Mouse (Mus musculus) heart, adult 9 months (tissue): ENCODE measurements around the gene Tomm7.
A peak's percentile ranks its signal among the peaks of the same experiment; 100 is the strongest.
"Not testable (repeated sequence)": the region's sequence is repeated elsewhere in the genome, so short reads cannot be mapped to it uniquely, and the experiment has no call there.

ENCODE experiments used
- DNase-seq, 2 experiments: peaks; one replicate each; pipeline ENCODE4 v3.0.0; 2022; ENCODE audit warnings: low spot score in 2 of 2

Tomm7 gene

GRCm38 (mm10) chr5:23843674-23844530, at the start of gene Tomm7:
Gene Tomm7 (minus strand): TSS chr5:23844161.
- DNase-seq, result peak; percentile 97

- DNase-seq, result no peak
These were observed 49.3 kb upstream of the Tomm7 start for GRCm38 (mm10) chr5:23893156-23893863.

- peak; percentile 31 to 64 for DNase-seq
These were observed 46.8 kb upstream of the Tomm7 start for GRCm38 (mm10) chr5:23890734-23891133.

- DNase-seq, result no peak
These were observed 45.5 kb upstream of the Tomm7 start for GRCm38 (mm10) chr5:23889461-23889860.

- peak; percentile 15 to 43 for DNase-seq
These were observed 43.1 kb upstream of the Tomm7 start for GRCm38 (mm10) chr5:23887111-23887510.

GRCm38 (mm10) chr5:23874457-23874856, 30.5 kb upstream of the Tomm7 start:
- peak; percentile 37 to 57 for DNase-seq

DNA sequence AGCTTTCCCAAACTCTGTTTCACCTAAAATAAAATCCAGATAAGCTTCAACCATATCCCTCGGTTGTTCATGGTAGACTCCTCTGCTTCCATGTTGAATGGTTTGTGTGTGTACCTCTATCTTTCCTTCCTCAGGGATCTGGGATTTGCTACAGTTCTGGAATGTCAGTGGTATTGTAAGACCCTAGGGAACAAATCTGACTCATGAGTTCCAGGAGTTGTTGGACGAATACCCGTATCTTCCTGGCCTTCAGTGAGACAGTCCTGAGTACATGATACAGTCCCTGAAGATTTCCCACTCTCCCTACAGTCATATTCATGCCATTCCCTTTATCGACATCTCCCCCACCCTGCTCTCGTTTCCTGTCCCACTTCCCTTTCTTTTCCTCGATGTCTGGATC, 28.6 kb upstream of the Tomm7 start:
- no peak for DNase-seq

DNA sequence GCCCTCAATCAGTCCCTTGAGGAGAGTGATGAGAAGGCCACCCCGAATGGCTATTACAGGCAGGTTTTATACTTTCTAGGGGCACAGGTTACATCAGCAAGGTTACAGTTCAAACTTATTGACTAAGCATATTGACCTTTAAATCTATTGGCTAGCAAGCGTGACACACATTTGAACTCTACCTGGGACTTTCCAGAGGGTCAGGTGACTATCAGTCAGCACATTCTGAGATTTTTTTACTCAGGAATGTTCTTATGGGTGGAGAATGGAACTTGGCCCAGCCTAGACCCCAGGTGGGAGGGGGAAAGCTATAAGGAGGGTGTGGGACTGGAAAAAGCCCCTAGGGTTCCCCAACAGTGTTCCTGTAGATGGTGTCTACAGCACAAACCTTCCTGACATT, 27.4 kb upstream of the Tomm7 start:
- not testable (repeated sequence) for DNase-seq

- no peak for DNase-seq
These were observed 22.0 kb upstream of the Tomm7 start for GRCm38 (mm10) chr5:23865941-23866340.

GRCm38 (mm10) chr5:23864054-23864965, 20.3 kb upstream of the Tomm7 start:
- no peak for DNase-seq

DNA sequence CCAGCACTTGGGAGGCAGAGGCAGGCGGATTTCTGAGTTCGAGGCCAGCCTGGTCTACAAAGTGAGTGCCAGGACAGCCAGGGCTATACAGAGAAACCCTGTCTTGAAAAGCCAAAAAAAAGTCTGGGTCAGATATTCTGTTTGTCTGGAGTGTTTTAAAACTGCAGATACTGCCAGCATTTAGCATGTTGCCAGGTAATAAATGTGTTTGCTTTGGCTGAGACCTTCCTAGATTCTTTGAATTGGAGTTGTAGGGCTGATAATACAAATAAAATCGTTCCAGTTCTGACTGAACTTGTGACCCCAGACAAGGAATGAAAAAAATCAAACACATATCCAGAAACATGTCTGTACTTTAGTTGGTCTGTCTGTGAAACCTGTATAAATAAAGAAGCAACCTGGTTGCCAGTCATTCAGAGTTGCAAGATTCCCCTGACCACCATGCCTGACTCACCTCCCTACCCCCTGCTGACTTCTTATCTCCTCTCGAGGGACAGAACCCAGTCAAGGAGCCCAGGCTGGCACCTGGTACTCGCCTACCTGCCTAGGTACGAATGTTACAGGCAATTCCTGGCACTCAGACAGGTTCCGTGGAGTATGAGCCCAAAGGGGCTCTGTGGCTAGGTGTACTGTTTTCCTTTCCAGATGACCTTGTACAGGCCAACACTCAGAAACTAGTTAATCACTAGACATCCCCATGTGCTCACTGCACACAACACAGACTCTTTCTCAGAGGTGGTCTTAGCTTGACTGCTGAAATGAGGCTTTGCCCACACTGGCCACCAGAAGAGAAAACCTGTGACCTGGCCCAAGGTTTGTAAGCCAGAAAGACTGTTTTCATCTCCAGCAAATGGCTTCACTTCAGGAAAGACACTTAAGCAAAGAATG, 19.4 kb upstream of the Tomm7 start:
- peak in 1 of 2 experiments; percentile 23 for DNase-seq

- peak; percentile 58 to 74 for DNase-seq
These were observed 18.3 kb upstream of the Tomm7 start for GRCm38 (mm10) chr5:23862291-23862690.

DNA sequence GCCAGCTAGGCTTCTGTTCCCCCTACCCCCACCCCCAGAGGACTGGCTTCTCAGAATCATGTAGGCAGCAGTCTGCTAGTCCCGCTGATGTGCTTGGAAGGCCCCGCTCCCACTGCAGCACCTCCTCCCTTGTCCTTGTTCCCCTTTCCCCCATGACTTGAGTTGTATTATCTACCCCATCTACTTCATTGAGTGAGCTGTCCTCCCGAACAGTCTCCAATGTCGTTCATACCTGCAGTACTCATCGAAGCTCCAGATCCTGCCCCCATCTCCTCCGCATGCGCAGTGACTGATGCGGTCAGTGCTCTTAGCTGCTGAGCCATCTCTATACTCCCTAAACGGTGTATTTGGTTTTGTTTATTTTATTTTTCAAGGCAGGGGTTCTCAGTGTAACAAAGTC, 17.8 kb upstream of the Tomm7 start:
- no peak for DNase-seq

- no peak for DNase-seq
These were observed 15.9 kb upstream of the Tomm7 start for GRCm38 (mm10) chr5:23859896-23860295.

DNA sequence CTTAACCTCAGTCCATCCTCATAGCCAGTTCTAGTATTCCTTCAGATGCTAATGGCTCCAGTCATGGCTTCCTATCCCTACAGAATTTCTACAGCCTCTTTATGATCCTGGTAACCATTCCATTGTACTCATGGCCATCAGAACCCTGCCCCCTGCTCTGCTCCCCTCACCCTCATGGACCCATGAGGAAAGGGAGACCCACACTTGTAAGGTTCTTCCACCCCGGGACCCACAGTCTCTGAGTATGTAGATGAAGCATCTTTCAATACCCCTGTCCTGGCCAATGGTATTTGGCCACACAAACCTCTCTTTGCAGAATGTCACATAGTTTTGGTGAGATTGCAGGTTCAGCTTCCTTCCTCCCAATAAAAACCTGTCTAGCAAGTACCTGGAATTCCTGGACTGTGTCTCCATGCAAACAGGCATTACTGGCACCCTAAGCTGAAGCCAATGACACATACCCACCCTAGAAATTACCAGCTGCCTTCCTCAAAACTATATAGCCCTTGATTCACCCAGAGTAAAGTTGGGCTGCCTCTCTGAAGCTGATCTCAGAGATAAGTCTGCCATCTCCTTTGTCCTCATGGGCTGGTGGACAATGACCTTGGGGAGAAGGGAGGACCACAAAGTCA, 15.2 kb upstream of the Tomm7 start:
- DNase-seq, result no peak

GRCm38 (mm10) chr5:23858643-23859042, 14.7 kb upstream of the Tomm7 start:
- DNase-seq, result no peak

- DNase-seq, result no peak
These were observed 14.0 kb upstream of the Tomm7 start for GRCm38 (mm10) chr5:23858001-23858400.

GRCm38 (mm10) chr5:23857189-23857588, 13.2 kb upstream of the Tomm7 start:
- no peak for DNase-seq

DNA sequence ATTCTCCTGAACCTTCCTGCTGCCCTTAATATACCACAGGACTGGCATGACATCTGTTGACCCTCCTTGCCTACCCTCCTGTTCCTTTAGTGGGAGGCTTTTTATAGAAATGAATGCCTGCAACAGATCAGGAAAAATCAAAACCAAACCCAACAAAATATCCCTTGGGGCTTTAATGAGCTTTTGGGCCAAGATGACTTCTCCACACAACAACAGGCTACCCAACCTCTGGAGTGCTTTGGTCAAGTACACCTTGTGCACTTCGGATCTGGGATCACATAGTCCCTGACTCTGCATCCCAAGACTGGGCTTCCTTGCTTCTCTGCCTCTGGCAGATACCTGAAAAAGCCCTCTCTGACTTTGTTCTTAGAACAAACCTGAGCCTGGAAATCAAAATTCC, 12.2 kb upstream of the Tomm7 start:
- no peak for DNase-seq

- DNase-seq, result no peak
These were observed 11.5 kb upstream of the Tomm7 start for GRCm38 (mm10) chr5:23855484-23855883.
